Mouse (Mus musculus) limb, embryonic 10.5 days (tissue): ENCODE measurements around the gene Asns. TPM values are rescaled to one million over a fixed set of nuclear protein-coding genes. Genes with fewer than 3 reads are reported as not detected.
A peak's percentile ranks its signal among the peaks of the same experiment; 100 is the strongest.

ENCODE experiments used
- DNase-seq: peaks from one replicate; pipeline ENCODE4 v3.0.0-alpha.2; 2017; ENCODE audit warnings: low spot score
- H3K27ac ChIP-seq: fragments of 300-500 bp; sonication (generic); 2 replicates; pipeline ENCODE4 v1.5.1; 2016; ENCODE audit warnings: mild to moderate bottlenecking
- H3K27me3 ChIP-seq: fragments of 300-500 bp; sonication (generic); 2 replicates; pipeline ENCODE4 v1.6.1; 2016; ENCODE audit warnings: low read depth, mild to moderate bottlenecking; ENCODE audit not compliant: poor library complexity, severe bottlenecking
- H3K36me3 ChIP-seq: fragments of 300-500 bp; sonication (generic); 2 replicates; pipeline ENCODE4 v1.6.1; 2016; ENCODE audit warnings: mild to moderate bottlenecking, moderate library complexity
- H3K4me1 ChIP-seq: fragments of 300-500 bp; sonication (generic); 2 replicates; pipeline ENCODE4 v1.6.1; 2016
- H3K4me3 ChIP-seq: fragments of 300-500 bp; sonication (generic); 2 replicates; pipeline ENCODE4 v1.5.1; 2016; ENCODE audit warnings: mild to moderate bottlenecking, moderate library complexity
- H3K9me3 ChIP-seq: fragments of 300-500 bp; sonication (generic); replicated peaks from 2 replicates; pipeline ENCODE4 v1.6.1; 2016; ENCODE audit warnings: mild to moderate bottlenecking
- WGBS: fragments of 180-500 bp; shearing (Covaris S2); methylation state at CpG from one replicate; pipeline ENCODE4 v1.1.7; 2016; 5-methylcytosine and 5-hydroxymethylcytosine counted together
- polyA plus RNA-seq: library from polyadenylated mRNA; unstranded; fragments of >200 nt; fragmentation: Nextera tagmentation; extraction: Ambion mirVana; gene quantifications from 2 replicates; pipeline ENCODE4 v1.2.1, GENCODE M21; 2016

Gene Asns
- polyA plus RNA-seq, 1 experiment from 2014 or later = 100.0 TPM

DNA sequence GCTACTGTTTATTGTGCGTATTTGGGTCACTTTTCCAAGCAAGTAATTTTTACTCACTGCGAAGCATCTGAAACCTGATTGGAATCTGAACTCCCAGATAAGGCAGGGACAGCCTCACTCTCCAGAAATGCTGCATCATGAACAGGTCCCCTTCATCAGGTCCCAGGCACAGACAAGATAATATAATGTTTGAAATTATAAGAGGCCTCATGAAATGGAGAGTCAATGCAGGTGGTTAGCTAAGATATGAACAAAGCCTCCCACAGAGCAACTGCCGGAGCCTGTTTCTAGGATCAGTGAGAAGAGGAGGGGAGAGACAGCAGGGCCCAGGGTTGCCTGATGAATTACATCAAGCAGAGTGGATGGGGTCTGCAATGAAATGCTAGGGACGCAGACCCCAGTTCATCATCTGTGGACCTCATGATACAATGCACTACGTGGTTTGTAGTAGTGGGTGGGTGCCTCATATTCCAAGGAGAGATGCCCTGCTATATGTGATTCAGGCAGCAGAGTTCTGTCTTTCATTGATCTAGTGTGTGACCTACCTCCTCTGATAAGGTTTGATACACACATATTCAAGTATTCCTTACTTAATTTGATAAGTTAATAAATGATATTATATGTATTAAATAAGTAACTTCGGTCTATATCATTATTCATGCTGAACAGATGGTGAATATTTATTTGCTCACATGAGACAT is 5.1 kb upstream of the Asns start:
- Histone ChIP-seq H3K36me3 (no peaks in the 10 kb centered on the region), H3K27ac (no peak overlapping the region), H3K4me1 (peaks cover 2% of the 10 kb centered on the region; the same call in 1 of the 2 replicates), H3K9me3 (no peaks in the 10 kb centered on the region), H3K4me3 (no peak overlapping the region), H3K27me3 (no peaks in the 10 kb centered on the region)
- 89% methylated on average over 6 of the region's 6 CpGs for WGBS
- no peak for DNase-seq

DNA sequence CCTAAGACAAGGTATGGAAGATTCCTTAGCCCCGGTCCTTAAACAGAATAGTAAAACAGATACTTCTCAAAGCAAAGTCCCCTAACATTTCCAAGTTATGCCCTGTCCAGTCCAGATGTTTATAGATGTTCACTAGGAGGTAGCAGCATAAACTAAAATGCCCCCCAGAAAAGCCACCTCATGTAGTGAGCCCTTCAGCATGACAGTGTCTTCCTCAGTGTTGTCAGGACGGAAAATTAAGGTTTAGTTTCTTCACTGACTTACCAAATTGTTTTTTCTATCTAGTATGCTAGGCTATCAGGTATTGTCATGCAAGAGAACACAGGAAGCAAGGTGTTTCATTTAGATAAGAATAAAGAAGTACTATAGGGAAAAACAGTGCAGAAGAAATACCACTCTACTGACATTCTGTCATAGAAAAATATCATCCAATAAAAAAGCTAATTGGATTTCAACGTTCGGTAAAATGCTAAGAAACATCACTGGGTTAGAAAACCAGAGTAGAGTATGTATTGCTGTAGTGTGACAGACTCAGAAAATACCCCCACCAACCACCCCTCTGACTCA is 4.1 kb upstream of the Asns start:
- Histone ChIP-seq H3K9me3 (no peaks in the 10 kb centered on the region), H3K27ac (no peak overlapping the region), H3K4me3 (no peak overlapping the region), H3K36me3 (no peaks in the 10 kb centered on the region), H3K27me3 (no peaks in the 10 kb centered on the region), H3K4me1 (peaks cover 4% of the 10 kb centered on the region)
- WGBS = 87% methylated on average over 4 of the region's 4 CpGs
- no peak for DNase-seq

DNA sequence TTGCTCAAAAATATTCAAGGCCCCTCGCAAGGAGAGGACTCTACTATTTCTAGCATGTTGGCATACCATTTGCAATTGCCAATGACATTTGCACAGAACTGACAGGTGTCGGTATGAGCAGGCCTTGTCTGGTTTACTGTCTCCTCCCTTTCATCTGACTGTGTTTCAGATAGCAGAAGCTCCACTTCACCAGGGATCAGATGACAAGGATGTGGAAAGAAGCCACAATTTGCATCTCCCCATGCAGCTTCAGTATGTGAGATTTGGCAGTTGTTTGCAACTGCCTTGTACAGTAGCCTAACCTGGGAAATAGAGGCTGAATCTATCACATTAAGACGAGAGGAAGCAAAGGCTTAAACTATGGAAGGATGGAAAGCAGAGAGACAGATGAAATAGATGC is 3.6 kb upstream of the Asns start:
- Histone ChIP-seq H3K27me3 (no peaks in the 10 kb centered on the region), H3K4me3 (no peak overlapping the region), H3K36me3 (no peaks in the 10 kb centered on the region), H3K9me3 (no peaks in the 10 kb centered on the region), H3K4me1 (peaks cover 4% of the 10 kb centered on the region), H3K27ac (no peak overlapping the region)
- WGBS = 70% methylated on average over 3 of the region's 3 CpGs
- peak; percentile 8 for DNase-seq

DNA sequence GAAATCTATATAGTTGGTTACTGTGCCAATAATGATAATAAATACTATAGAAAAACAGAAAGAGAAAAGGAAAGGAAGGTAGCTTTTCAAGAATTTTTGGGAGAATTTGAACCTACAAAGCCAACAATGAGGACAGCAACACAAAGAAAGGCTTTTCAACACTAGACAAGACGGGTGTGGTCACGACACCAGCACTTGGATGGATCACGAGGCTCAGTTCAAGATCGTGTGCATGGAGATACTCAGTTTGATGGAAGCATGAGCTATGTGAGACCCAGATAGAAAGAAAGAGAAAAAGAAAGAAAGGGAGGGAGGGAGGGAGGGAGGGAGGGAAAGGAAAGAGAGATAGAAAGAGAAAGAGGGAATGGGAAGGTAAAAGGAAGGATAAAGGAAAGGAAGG is 2.8 kb upstream of the Asns start:
- no peaks in the 10 kb centered on the region for H3K36me3 ChIP-seq
- no peak for DNase-seq
- no peak overlapping the region for H3K27ac ChIP-seq
- H3K27me3 ChIP-seq = no peaks in the 10 kb centered on the region
- H3K4me1 ChIP-seq = peaks cover 10% of the 10 kb centered on the region
- no peak overlapping the region for H3K4me3 ChIP-seq
- WGBS = 89% methylated on average over 4 of the region's 4 CpGs
- H3K9me3 ChIP-seq = no peaks in the 10 kb centered on the region

DNA sequence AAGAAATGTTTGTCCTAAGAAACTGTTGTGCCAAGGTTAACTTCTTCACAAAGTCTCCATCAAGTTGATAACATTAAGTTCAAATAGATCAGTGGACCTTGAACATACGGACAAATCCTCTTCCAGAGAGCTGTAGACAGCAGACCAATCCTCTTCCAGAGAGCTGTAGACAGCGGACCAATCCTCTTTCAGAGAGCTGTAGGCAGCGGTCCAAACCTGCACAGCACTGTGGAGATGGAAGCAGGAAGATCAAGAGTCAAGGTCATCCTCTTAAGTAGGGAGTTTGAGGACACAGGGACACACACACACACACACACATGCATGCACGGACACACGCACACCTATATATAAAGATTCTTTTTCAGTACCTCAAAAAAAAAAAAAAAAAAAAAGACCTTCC is 612 bp upstream of the Asns start:
- peak; percentile 20 for DNase-seq
- Histone ChIP-seq H3K4me1 (peaks cover 19% of the 10 kb centered on the region), H3K27ac (no peak overlapping the region), H3K9me3 (no peaks in the 10 kb centered on the region), H3K27me3 (no peaks in the 10 kb centered on the region), H3K4me3 (no peak overlapping the region; the same call in 1 of the 2 replicates), H3K36me3 (no peaks in the 10 kb centered on the region)
- WGBS = 64% methylated on average over 5 of the region's 5 CpGs

DNA sequence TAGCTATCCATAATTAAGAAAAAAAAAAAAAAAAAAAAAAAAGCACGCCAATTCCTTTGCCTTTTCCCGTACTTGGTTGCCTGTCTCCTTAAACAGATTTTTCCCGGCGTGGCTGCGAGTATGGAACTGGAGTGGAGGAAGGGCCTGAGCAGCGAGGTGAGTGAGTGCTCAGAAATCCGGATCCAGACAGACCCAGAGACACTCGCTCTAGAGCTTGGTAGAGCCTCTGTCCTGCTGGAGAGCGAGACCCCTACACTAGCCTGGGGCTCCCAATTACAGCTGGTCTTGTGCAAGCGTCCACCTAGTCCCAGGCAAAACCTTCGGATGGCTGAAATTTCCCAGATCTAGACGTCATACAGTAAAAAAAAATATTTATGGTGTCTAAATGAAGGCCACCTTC is 603 bp downstream of the Asns start:
- H3K4me3 ChIP-seq = peak overlapping the region; percentile 66
- no peaks in the 10 kb centered on the region for H3K27me3 ChIP-seq
- DNase-seq = peak; percentile 66
- under 1% methylated on average over 12 of the region's 12 CpGs for WGBS
- peaks cover 19% of the 10 kb centered on the region for H3K4me1 ChIP-seq
- H3K27ac ChIP-seq = peak overlapping the region; percentile 83
- no peaks in the 10 kb centered on the region for H3K9me3 ChIP-seq
- no peaks in the 10 kb centered on the region for H3K36me3 ChIP-seq

DNA sequence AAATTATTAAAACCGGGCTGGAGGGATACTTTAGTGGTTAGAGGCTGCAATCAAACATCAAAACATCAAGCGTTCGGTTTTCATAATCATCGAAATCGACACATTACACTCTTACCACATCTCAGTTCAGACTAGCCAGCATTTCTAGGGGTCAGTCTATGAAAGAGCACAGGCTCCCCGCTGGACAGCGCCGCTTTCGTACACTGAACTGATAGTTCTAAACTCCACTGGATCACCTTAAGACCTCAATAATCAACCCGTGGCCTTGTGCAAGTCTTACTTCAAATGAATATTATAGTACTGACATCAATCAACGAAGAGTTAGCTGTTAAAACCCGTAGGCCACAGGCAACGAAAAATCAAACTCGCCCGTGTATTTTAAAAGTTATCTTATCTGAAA is 1.0 kb downstream of the Asns start:
- Histone ChIP-seq H3K36me3 (no peaks in the 10 kb centered on the region), H3K4me3 (peak overlapping the region; percentile 66), H3K27me3 (no peaks in the 10 kb centered on the region), H3K9me3 (no peaks in the 10 kb centered on the region), H3K4me1 (peaks cover 19% of the 10 kb centered on the region), H3K27ac (no peak overlapping the region)
- peak; percentile 30 for DNase-seq
- 35% methylated on average over 15 of the region's 15 CpGs for WGBS

DNA sequence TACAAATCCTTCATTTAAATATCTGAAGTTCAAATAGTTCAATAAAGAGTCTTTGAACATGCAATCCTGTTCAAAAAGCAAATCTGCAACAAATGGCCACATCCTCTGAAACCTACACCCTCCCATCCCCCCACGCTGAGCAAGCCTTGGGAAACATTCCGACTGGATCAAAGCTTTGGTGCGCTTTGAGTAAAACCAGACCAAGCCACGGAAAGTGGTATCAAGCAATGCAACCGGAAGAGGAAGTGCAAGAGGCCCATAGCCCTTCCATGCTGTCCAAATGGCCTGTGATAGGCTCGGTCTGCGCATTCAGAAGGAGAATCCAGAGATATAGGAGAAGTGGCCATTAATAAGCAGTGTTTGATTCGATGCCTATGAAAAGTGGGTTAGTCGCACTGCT is 2.6 kb downstream of the Asns start:
- H3K27ac ChIP-seq = no peak overlapping the region
- 65% methylated on average over 9 of the region's 9 CpGs for WGBS
- peaks cover 19% of the 10 kb centered on the region for H3K4me1 ChIP-seq
- H3K27me3 ChIP-seq = no peaks in the 10 kb centered on the region
- no peaks in the 10 kb centered on the region for H3K9me3 ChIP-seq
- no peaks in the 10 kb centered on the region for H3K36me3 ChIP-seq
- peak; percentile 46 for DNase-seq
- no peak overlapping the region for H3K4me3 ChIP-seq

DNA sequence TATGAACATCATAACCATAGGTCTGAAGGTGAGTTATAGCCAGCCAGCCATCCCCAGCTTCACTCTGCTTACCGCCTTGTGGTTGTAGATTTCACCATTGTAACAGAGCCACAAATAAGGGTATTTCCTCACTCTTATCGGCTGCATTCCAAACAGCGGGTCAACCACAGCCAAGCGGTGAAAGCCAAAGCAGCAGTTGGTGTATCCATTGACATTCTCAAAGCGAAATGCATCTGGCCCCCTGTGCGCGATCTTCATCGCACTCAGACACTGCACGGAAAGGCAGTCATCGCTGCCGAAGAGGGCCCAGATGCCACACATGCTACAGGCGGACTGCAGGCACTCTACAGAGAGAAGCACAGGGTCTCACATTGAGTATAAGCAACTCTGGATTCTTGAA is 3.9 kb downstream of the Asns start:
- H3K4me3 ChIP-seq = no peak overlapping the region
- WGBS = 94% methylated on average over 12 of the region's 12 CpGs
- peaks cover 19% of the 10 kb centered on the region for H3K4me1 ChIP-seq
- H3K27me3 ChIP-seq = no peaks in the 10 kb centered on the region
- H3K27ac ChIP-seq = no peak overlapping the region
- H3K36me3 ChIP-seq = peaks cover 4% of the 10 kb centered on the region; the same call in 1 of the 2 replicates
- no peaks in the 10 kb centered on the region for H3K9me3 ChIP-seq
- no peak for DNase-seq

DNA sequence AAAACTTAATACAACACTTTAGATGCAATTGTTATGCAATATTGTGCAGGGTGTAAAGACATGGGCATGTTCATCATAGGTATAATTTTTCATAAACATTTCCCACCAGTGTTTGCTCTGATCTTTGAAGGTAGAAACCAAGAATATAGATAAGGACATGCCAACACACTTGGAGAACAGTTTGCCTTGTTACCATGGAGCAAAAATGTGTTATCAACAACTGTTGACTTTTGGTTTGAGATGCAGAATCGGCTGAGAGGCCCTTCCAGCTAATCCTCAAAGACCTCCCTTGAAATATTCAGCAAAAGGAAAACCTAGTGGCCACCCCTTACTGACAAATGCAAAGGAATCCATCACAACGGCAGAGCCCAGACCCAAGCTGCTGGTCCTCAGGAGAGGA is 7.0 kb downstream of the Asns start:
- Histone ChIP-seq H3K4me3 (no peak overlapping the region), H3K27me3 (no peaks in the 10 kb centered on the region), H3K36me3 (peaks cover 15% of the 10 kb centered on the region), H3K9me3 (no peaks in the 10 kb centered on the region), H3K27ac (no peak overlapping the region), H3K4me1 (peaks cover 11% of the 10 kb centered on the region)
- WGBS = 86% methylated on average over 2 of the region's 2 CpGs
- DNase-seq = no peak

DNA sequence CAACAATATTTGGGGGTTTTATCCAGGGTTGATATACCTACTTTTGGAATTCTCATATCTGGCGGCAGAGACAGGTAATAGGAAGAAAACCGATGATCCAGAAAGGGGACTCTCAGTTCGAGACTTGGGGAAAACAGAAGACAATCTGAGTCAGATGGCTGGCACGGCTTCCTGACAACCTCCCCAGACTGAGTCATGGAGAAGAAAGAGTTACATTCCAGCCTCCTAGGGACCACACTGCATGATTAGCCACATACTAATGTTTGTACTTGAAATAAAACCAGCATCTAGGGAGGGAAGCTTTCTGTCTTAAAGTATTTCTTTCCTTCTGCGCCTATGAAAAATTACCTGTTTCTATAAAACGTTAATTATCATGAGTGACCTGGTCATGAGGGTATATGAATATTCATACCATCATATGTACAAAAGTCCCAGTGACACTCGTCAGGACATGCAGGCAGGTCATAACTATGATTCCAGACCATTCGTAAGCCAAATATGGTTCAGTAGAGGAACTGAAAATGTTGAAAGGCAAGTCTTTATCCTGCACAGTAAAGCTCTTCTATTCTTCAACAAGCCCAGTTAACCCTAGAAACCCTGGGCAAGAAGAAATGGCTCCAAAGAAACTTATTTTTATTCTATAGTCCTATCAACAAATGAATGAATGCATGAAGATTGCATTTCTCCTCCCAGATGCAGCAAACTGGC is 16.7 kb downstream of the Asns start:
- peaks cover 42% of the 10 kb centered on the region for H3K36me3 ChIP-seq
- H3K4me3 ChIP-seq = no peak overlapping the region
- H3K9me3 ChIP-seq = no peaks in the 10 kb centered on the region
- no peak for DNase-seq
- no peaks in the 10 kb centered on the region for H3K27me3 ChIP-seq
- H3K4me1 ChIP-seq = no peaks in the 10 kb centered on the region
- H3K27ac ChIP-seq = no peak overlapping the region
- 94% methylated on average over 8 of the region's 8 CpGs for WGBS

DNA sequence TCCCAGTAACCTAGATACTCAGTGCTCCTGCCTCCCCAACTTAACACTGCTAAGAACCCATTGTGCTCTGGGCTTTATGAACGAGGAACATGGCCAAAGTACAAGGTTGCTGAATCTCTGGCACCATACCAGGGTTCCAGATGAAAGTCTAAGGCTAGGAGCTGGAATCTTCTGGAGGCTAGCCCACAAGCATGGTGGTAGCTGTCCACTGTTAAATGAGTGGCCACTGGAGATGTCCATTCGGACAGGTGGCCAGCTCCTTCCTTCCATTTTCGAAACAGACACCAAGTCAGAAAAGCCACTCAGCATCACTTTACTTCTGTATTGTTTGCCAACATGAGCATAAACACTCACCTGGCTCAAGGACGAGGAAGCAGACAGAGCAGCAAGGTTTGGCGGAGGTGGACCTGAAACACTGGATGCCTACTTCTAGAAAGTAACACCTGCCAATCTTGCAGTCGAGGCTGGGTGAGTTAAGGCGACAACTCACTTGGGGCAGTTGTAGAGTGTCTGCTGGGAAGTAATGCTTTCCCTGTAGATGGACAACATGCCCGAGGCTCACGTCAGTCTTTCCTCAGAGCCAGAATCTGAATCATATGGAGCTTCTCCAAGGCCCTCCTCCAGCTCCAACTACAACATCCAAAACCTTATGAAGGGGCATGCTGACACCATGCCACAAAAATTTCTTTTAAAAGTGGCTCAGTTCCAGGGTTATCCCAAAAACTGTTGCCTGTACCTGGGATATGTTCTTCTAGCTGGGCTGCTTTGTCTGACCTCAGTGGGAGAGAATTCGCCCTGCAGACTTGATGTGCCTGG is 20.4 kb downstream of the Asns start:
- WGBS = 91% methylated on average over 10 of the region's 10 CpGs
- DNase-seq = no peak

DNA sequence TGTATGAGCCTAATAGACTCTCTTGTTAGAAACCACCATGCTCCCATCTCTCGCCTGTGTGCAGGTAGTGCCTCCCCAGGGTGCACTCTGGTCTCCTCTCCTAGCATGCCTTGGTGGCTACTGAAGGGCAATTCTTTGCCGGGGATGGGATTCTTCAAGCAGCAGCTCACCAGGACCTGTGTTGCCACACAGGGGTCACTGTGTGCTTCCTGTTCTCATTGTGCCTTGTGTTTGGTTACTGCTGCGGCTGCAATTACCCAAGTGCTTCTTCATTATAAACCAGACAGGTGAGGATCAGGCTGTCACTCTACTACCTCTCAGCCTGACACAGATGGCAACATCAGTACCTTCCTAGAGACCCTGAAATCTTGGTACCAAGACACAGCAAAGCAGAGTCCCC is 21.6 kb downstream of the Asns start:
- H3K4me3 ChIP-seq = no peak overlapping the region
- 80% methylated on average over 3 of the region's 3 CpGs for WGBS
- no peaks in the 10 kb centered on the region for H3K4me1 ChIP-seq
- no peaks in the 10 kb centered on the region for H3K9me3 ChIP-seq
- DNase-seq = no peak
- H3K27me3 ChIP-seq = no peaks in the 10 kb centered on the region
- no peak overlapping the region for H3K27ac ChIP-seq
- H3K36me3 ChIP-seq = peaks cover 16% of the 10 kb centered on the region; the same call in 1 of the 2 replicates

More for the DNA sequence above, 20.4 kb downstream of the Asns start:
- Histone ChIP-seq H3K27ac (no peak overlapping the region), H3K27me3 (no peaks in the 10 kb centered on the region), H3K9me3 (no peaks in the 10 kb centered on the region), H3K36me3 (peaks cover 25% of the 10 kb centered on the region), H3K4me1 (no peaks in the 10 kb centered on the region), H3K4me3 (no peak overlapping the region)
